ENCODE assay signal across 9 mouse cellular contexts in the genomic region with DNA sequence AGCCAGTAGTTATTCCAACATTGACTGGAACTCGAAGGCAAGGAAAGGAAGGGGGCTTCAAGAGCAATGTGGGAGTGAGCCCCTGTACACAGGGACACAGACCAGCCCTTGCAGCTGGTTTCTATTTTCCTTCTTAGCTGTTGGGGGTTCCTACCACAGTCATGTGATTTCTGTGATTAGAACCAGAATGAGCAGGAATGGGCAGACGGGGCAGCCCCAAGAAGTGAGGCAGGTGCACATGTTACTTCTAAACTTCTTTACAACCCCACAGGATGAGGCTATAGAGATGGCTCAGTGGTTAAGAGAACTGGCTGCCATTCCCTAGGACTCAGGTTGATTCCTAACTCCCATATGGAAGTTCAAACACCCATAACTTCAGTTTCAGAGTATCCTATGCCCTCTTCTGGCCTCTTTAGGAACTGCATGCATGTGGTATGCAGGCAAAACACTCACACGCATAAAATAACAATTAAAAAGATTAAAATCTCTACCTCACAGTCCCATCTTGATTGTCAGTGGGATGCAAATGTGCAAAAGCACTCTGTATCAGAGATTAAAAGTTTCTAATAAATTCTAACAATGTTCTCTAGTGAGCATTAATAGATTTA.
DNase-seq lines count a peak whose midpoint lies in the region; ATAC-seq and TF ChIP-seq lines count a peak whose summit lies in the region.
"Had no signal": no experiment of that assay in that cellular context is flagged by ENCODE, and none has a peak within 500 bp of the region (broad histone marks: within the 10 kb centered on the region; RNA-seq: fewer than 3 reads in every experiment).

No protein-coding gene starts in this region.

- H3K4me1 ChIP-seq in kidney, postnatal 0 days (replicated peaks; ENCODE audit: insufficient read depth, low read length), result no peaks in the 10 kb centered on the region

- no peak overlapping the region for H3K9ac ChIP-seq in kidney, postnatal 0 days (ENCODE audit: low read depth, low read length)

- H3K4me3 ChIP-seq in kidney, postnatal 0 days (replicated peaks; ENCODE audit: low read depth, low read length), result no peak overlapping the region
- H3K4me3 ChIP-seq: myocyte had no signal

- no peak overlapping the region for H3K4me2 ChIP-seq in kidney, postnatal 0 days (ENCODE audit: low read length)

- no peaks in the 10 kb centered on the region for H3K9me3 ChIP-seq in kidney, postnatal 0 days (replicated peaks; ENCODE audit: low read length)

- peak; percentile 18 for DNase-seq in kidney, postnatal 0 days (ENCODE audit: low spot score)
- DNase-seq in kidney, postnatal 4 days, result no peak
- DNase-seq in CD8-positive naive resting alpha-beta T cell, adult 2 months (ENCODE audit: low read depth in 2 of 2, low spot score in 2 of 2), result peak; percentile 55 to 57
- peak; percentile 48 for DNase-seq in NIH3T3 (ENCODE audit: low read depth)
- DNase-seq in naive thymus-derived CD4-positive, alpha-beta T cell, adult 2 months (ENCODE audit: low read depth), result peak; percentile 85
- DNase-seq in cerebellum, postnatal 4 days (ENCODE audit: low spot score in 2 of 2), result no peak
- no peak for DNase-seq in right cerebral cortex, postnatal 36 days (ENCODE audit: low spot score in 2 of 2)
- DNase-seq: layer of hippocampus, adult 9-11 months had no signal

- no peaks in the 10 kb centered on the region for H3K27me3 ChIP-seq in kidney, postnatal 0 days (ENCODE audit: insufficient read depth, low read length)

- WGBS in kidney, postnatal 0 days, result 73% methylated on average over 3 of the region's 3 CpGs

- TF ChIP-seq CTCF in kidney, postnatal 0 days (IDR thresholded peaks at IDR 0.05; ENCODE audit: low read depth), result peak; percentile 68

- no peaks in the 10 kb centered on the region for H3K36me3 ChIP-seq in kidney, postnatal 0 days (ENCODE audit: insufficient read depth, low read length)

- no peak overlapping the region for H3K27ac ChIP-seq in kidney, postnatal 0 days

- ATAC-seq in kidney, postnatal 0 days (replicated peaks; ENCODE audit: low FRiP score, low read depth), result no peak

Comparison
In these comparisons a context has a peak if more than half of its experiments do, and no peak if none do; other contexts are left out.
1. DNase-seq: peak in kidney, postnatal 0 days (single experiment), CD8-positive naive resting alpha-beta T cell, adult 2 months (2 of 2), NIH3T3 (single experiment) and naive thymus-derived CD4-positive, alpha-beta T cell, adult 2 months (single experiment); none in kidney, postnatal 4 days (0 of 2), cerebellum, postnatal 4 days (0 of 2) and right cerebral cortex, postnatal 36 days (0 of 2).